Mouse (Mus musculus) testis, adult 2 months (tissue): ENCODE data around the gene Gm10639.
"Not testable (repeated sequence)": the region's sequence is repeated elsewhere in the genome, so short reads cannot be mapped to it uniquely, and the experiment has no call there.

Experiments
- CTCF ChIP-seq: fragments of 200-500 bp; IDR thresholded peaks from 2 replicates; pipeline ENCODE4 v1.5.1; 2012; ENCODE audit warnings: low read depth, mild to moderate bottlenecking, inconsistent platforms, low read length, moderate library complexity; ENCODE audit not compliant: control insufficient read depth, insufficient read depth, insufficient replicate concordance
- POLR2A ChIP-seq: fragments of 200-500 bp; IDR thresholded peaks from 2 replicates; pipeline ENCODE4 v1.6.1; 2012; ENCODE audit warnings: low read depth, mild to moderate bottlenecking, inconsistent platforms, low read length, moderate library complexity; ENCODE audit not compliant: control insufficient read depth

DNA sequence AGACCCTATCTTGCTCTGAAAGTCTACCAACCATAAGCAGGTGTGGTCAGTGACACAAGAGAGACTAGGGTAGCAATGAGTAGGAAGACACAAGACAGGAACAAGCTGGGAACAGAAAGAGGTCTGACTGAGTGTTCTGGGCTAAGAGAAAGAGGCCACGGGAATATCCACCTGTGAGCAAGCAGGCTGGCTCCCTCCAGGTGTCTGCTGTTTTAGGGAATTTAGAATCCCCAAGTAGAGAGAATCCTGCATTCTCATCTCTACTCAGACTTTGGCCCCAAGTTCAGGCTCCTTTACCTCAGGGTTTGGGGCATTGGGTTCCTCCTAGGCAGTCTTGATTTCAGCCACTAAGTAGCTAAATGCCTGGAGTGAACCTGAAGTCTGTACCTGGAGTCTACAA, 37.6 kb downstream of the Gm10639 start, which contains the start of gene Omt2b:
- not testable (repeated sequence) for TF ChIP-seq CTCF, POLR2A
